In genomic region chr19:5038709-5039156, GRCm38 (mm10) we compare ENCODE assay signal across 8 mouse cellular contexts. TPM values are rescaled to one million over a fixed set of nuclear protein-coding genes. Genes with fewer than 3 reads are reported as not detected.
DNase-seq lines count a peak whose midpoint lies in the region; ATAC-seq and TF ChIP-seq lines count a peak whose summit lies in the region.

Gene B4gat1, plus strand, starts transcription at chr19:5038826.
Gene AC124502.3, plus strand, starts transcription at chr19:5038891.

- H3K9me3 ChIP-seq in embryonic facial prominence, embryonic 10.5 days, result no peaks in the 10 kb centered on the region
- no peaks in the 10 kb centered on the region for H3K9me3 ChIP-seq in limb, embryonic 14.5 days (ENCODE audit: control insufficient read depth, low read length)
- H3K9me3 ChIP-seq in midbrain, embryonic 16.5 days (replicated peaks; ENCODE audit: control insufficient read depth, low read length, poor library complexity, severe bottlenecking), result no peaks in the 10 kb centered on the region

- H3K4me2 ChIP-seq in limb, embryonic 14.5 days (replicated peaks; ENCODE audit: low read depth, low read length, severe bottlenecking), result peak within 1 kb of the TSS; percentile 98
- H3K4me2 ChIP-seq in midbrain, embryonic 16.5 days (ENCODE audit: low read length), result peak within 1 kb of the TSS; percentile 90

- ATAC-seq in limb, embryonic 14.5 days (ENCODE audit: low FRiP score, low read depth), result peak; percentile 90
- peak; percentile 94 for ATAC-seq in midbrain, embryonic 16.5 days

- H3K27ac ChIP-seq in embryonic facial prominence, embryonic 10.5 days (replicated peaks), result peak within 1 kb of the TSS; percentile 95
- H3K27ac ChIP-seq in kidney, adult 2 months (ENCODE audit: insufficient read depth, low read depth, low read length), result peak within 1 kb of the TSS; percentile 19; the same call in 1 of the 2 replicates
- peak within 1 kb of the TSS; percentile 82 for H3K27ac ChIP-seq in limb, embryonic 14.5 days (replicated peaks; ENCODE audit: low read depth, low read length)
- H3K27ac ChIP-seq in midbrain, embryonic 16.5 days (ENCODE audit: low read length), result peak within 1 kb of the TSS; percentile 87

- H3K9ac ChIP-seq in limb, embryonic 14.5 days (ENCODE audit: low read depth, low read length, severe bottlenecking), result peak within 1 kb of the TSS; percentile 86
- peak within 1 kb of the TSS; percentile 95 for H3K9ac ChIP-seq in midbrain, embryonic 16.5 days (ENCODE audit: low read depth, low read length)

- peak within 1 kb of the TSS; percentile 95 for H3K4me3 ChIP-seq in embryonic facial prominence, embryonic 10.5 days
- peak within 1 kb of the TSS; percentile 77 for H3K4me3 ChIP-seq in kidney, adult 2 months (ENCODE audit: insufficient read depth, low read depth, low read length)
- H3K4me3 ChIP-seq in limb, embryonic 14.5 days (replicated peaks; ENCODE audit: low read length), result peak within 1 kb of the TSS; percentile 78
- peak within 1 kb of the TSS; percentile 70 for H3K4me3 ChIP-seq in midbrain, embryonic 16.5 days (ENCODE audit: low read depth, low read length)

- peak; percentile 92 for DNase-seq in 3134 (ENCODE audit: extremely low read depth, insufficient read length, low spot score)
- DNase-seq in adrenal gland, postnatal 14 days, result peak; percentile 94
- DNase-seq in embryonic facial prominence, embryonic 10.5 days (ENCODE audit: low spot score), result peak; percentile 94
- DNase-seq in heart, adult 18-20 months, result peak; percentile 89 to 93
- peak; percentile 92 for DNase-seq in kidney, adult 2 months
- peak; percentile 94 for DNase-seq in limb, embryonic 14.5 days (ENCODE audit: low spot score)
- DNase-seq in spleen, postnatal 14 days (ENCODE audit: low spot score in 2 of 2), result peak; percentile 65 to 77

- peaks cover 7% of the 10 kb centered on the region; the same call in 1 of the 2 replicates for H3K27me3 ChIP-seq in embryonic facial prominence, embryonic 10.5 days (replicated peaks; ENCODE audit: low read depth, poor library complexity, severe bottlenecking)
- H3K27me3 ChIP-seq in kidney, adult 2 months (replicated peaks; ENCODE audit: control insufficient read depth, insufficient read depth, low read length), result no peaks in the 10 kb centered on the region
- no peaks in the 10 kb centered on the region for H3K27me3 ChIP-seq in limb, embryonic 14.5 days (ENCODE audit: control insufficient read depth, insufficient read depth, low read length)
- no peaks in the 10 kb centered on the region for H3K27me3 ChIP-seq in midbrain, embryonic 16.5 days (ENCODE audit: control insufficient read depth, insufficient read depth, low read depth, low read length)

- TF ChIP-seq POLR2A in kidney, adult 2 months (IDR thresholded peaks at IDR 0.05; ENCODE audit: low read depth, low read length), result no peak
- TF ChIP-seq POLR2A in limb, embryonic 14.5 days (IDR thresholded peaks at IDR 0.05; ENCODE audit: borderline replicate concordance, extremely low read depth, insufficient read depth, insufficient read length), result no peak; the same call in 1 of the 2 replicates

- peaks cover 45% of the 10 kb centered on the region for H3K4me1 ChIP-seq in embryonic facial prominence, embryonic 10.5 days
- H3K4me1 ChIP-seq in kidney, adult 2 months (ENCODE audit: control insufficient read depth, insufficient read depth, low read length), result peaks cover 13% of the 10 kb centered on the region
- H3K4me1 ChIP-seq in limb, embryonic 14.5 days (ENCODE audit: control insufficient read depth, insufficient read depth, low read length), result peaks cover 22% of the 10 kb centered on the region
- peaks cover 27% of the 10 kb centered on the region for H3K4me1 ChIP-seq in midbrain, embryonic 16.5 days (ENCODE audit: control insufficient read depth, insufficient read depth, low read length)

- TF ChIP-seq CTCF in kidney, adult 2 months (conservative IDR thresholded peaks at IDR 0.05; ENCODE audit: insufficient read depth, insufficient read length, low read depth, low read length), result peak; percentile 40; the same call in 1 of the 2 replicates

- under 1% methylated on average over 44 of the region's 44 CpGs for WGBS in embryonic facial prominence, embryonic 10.5 days
- under 1% methylated on average over 44 of the region's 44 CpGs for WGBS in kidney, adult 2 months
- under 1% methylated on average over 40 of the region's 44 CpGs for WGBS in limb, embryonic 14.5 days
- 0% methylated on average over 44 of the region's 44 CpGs for WGBS in midbrain, embryonic 16.5 days

- peaks cover 12% of the 10 kb centered on the region for H3K36me3 ChIP-seq in embryonic facial prominence, embryonic 10.5 days (replicated peaks)
- H3K36me3 ChIP-seq in kidney, adult 2 months (ENCODE audit: control insufficient read depth, insufficient read depth, low read length), result no peaks in the 10 kb centered on the region
- no peaks in the 10 kb centered on the region for H3K36me3 ChIP-seq in limb, embryonic 14.5 days (ENCODE audit: control insufficient read depth, insufficient read depth, low read length)
- no peaks in the 10 kb centered on the region; the same call in 1 of the 2 replicates for H3K36me3 ChIP-seq in midbrain, embryonic 16.5 days (ENCODE audit: control insufficient read depth, insufficient read depth, low read length)

RNA-seq across cellular contexts. Expression of gene B4gat1, which starts in this region (rescaled TPM):
- 28.2 and 29.4 TPM in 2 replicates for total RNA-seq in adrenal gland, postnatal 14 days (2021)
- 34.7 and 36.1 TPM in 2 replicates for polyA plus RNA-seq in embryonic facial prominence, embryonic 10.5 days (2016; fragmentation: Nextera tagmentation; extraction: Ambion mirVana)
- total RNA-seq in heart, adult 18-20 months (2021), result 10 to 100 TPM; 46.0 TPM
- polyA plus RNA-seq in kidney, adult 2 months (2012; rRNA removed), result 45.0 and 50.6 TPM in 2 replicates
- polyA plus RNA-seq in limb, embryonic 14.5 days (2012; rRNA removed), result 31.3 and 46.6 TPM in 2 replicates
- polyA plus RNA-seq in limb, embryonic 14.5 days (2014; fragmentation: Nextera tagmentation; extraction: Ambion mirVana), result 43.7 and 45.2 TPM in 2 replicates
- polyA plus RNA-seq in midbrain, embryonic 16.5 days (2015; fragmentation: Nextera tagmentation; extraction: Ambion mirVana), result 82.9 and 102 TPM in 2 replicates

RNA-seq across cellular contexts. Expression of gene AC124502.3, which starts in this region (rescaled TPM):
- 0.56 and 1.5 TPM in 2 replicates for total RNA-seq in adrenal gland, postnatal 14 days (2021)
- polyA plus RNA-seq in embryonic facial prominence, embryonic 10.5 days (2016; fragmentation: Nextera tagmentation; extraction: Ambion mirVana), result 3.1 and 4.2 TPM in 2 replicates
- 1 to 10 TPM in 1 of 2 experiments, under 1 TPM in 1; 0.93 to 2.7 TPM for total RNA-seq in heart, adult 18-20 months (2021)
- polyA plus RNA-seq in kidney, adult 2 months (2012; rRNA removed), result 0.46 and 0.66 TPM in 2 replicates
- 1.3 and 2.5 TPM in 2 replicates for polyA plus RNA-seq in limb, embryonic 14.5 days (2012; rRNA removed)
- 0.84 and 1.7 TPM in 2 replicates for polyA plus RNA-seq in limb, embryonic 14.5 days (2014; fragmentation: Nextera tagmentation; extraction: Ambion mirVana)
- polyA plus RNA-seq in midbrain, embryonic 16.5 days (2015; fragmentation: Nextera tagmentation; extraction: Ambion mirVana), result 2.9 and 4.2 TPM in 2 replicates

Comparison
In these comparisons a context has a peak if more than half of its experiments do, and no peak if none do; other contexts are left out.
1. Peak in every context shown above with its lines: DNase-seq, ATAC-seq, H3K4me3 ChIP-seq and H3K27ac ChIP-seq.
2. H3K27ac ChIP-seq: peak in every context shown above with its lines; median percentile 95 in embryonic facial prominence, embryonic 10.5 days; 87 in midbrain, embryonic 16.5 days; 82 in limb, embryonic 14.5 days; 19 in kidney, adult 2 months.